Mouse (Mus musculus): ENCODE measurements at regions not wholly inside any gene's neighbourhood (a gene's known extent, or its start where the extent isn't known, plus 50 kb on each side); places are given as distances from the start of the nearest gene placed in this dataset.

- no peak for DNase-seq
Measured at GRCm38 (mm10) chr8:8562268-8562667, 98.8 kb downstream of the Efnb2 start.

DNA sequence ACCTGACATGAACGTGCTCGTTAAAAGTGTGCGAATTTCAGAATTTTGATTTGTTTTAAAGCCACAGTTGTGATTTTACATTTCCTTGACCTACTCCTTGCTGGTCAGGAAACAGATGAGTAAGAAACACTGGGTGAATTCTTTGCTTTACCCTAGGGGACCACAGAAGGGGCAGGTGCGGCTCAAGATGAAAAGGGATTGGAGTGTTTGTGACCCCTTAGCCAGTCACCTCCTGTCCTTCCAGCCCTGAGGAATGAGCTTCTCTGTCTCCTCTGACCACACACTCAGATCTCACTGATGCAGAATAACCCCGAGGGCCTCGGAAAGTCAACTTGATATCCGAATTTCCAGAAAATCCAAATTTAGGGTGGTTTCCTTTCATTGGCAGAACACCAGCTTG, 103.0 kb downstream of the Efnb2 start:
- DNase-seq: no peak

DNA sequence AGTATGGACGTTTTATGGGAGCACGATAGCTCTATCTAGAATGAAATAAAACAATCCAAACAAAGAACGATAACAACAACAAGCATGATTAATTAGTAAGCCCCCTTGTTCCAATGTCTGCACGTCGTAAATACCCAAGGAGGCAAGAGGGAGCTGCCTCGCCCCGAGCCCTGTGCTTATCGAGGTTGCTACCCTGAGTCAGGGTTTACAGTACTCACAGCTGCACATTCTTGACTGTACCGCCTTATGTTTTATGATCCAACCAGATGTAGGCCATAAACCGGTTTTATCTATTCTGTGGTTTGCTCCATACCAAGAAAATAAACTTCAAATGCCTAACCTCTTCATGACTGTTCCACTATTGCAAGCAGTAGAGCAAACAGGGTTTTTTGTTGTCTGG, 104.9 kb downstream of the Efnb2 start:
- no peak for DNase-seq

DNA sequence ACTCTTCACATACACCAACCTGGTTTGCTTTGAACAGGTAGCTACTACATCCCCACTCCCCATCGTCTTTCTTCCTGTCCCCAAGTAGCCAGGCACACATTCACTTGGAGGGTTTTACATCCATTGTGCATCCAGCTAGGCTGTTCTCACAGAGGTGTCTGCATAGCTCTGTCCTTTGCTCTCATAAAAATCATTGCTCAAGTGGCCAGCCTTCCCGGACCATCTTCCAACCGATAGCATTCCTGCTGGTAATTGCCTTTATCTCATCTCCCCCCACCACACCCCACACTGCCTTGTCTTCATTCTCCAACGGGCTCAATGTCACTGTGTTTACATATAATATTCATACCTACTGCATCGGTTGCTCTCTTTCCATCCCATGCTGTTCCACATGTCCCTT, 106.4 kb downstream of the Efnb2 start:
- DNase-seq: no peak

DNA sequence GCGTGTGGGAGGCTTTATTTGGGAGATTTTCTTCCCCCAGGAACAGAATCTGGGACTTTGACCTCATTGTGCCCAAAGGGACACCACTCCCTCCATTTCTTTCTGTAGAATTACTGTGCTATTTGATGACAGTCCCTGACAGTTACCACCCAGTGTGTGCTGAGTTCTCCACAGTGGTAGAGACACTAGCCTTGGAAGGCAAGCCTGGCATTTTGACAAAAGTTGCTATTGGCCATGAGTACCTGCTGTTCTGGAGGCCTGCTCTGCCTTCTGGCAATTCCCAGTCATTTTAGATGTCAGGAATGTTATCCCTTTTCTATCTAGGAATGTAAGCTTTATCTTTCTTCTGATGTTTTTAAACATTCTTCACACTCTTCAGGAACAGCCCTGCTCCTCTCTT, 108.3 kb downstream of the Efnb2 start:
- DNase-seq: no peak

GRCm38 (mm10) chr8:8536626-8537025, 124.4 kb downstream of the Efnb2 start:
- no peak for DNase-seq

- no peak for DNase-seq
Measured at GRCm38 (mm10) chr8:8534787-8535186, 126.3 kb downstream of the Efnb2 start.

- peak; percentile 53 for DNase-seq
Measured at GRCm38 (mm10) chr8:8532907-8533306, 128.1 kb downstream of the Efnb2 start.

GRCm38 (mm10) chr8:8530540-8530939, 130.5 kb downstream of the Efnb2 start:
- DNase-seq: no peak

DNA sequence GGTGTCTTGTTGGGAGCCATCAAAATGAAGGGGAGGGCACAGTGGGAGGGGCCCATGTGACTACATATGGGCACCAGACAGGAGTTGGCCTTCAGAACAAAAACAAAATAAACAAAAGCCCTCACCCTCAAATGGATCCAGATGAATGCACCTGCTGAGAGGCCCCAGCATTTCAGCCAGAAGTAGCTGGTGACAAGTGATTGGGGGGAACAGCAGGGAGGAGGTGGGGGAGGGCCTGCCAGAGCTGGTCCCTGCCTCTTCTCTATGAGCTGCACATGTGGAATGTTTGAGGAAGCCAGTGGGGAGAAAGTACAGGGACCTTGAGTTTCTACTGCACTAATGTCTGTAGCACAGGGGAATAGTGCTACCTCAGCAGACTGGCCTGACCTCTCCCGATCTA, 139.5 kb downstream of the Efnb2 start:
- DNase-seq: peak; percentile 7

GRCm38 (mm10) chr8:8519772-8520191, 141.3 kb downstream of the Efnb2 start:
- DNase-seq: no peak

DNA sequence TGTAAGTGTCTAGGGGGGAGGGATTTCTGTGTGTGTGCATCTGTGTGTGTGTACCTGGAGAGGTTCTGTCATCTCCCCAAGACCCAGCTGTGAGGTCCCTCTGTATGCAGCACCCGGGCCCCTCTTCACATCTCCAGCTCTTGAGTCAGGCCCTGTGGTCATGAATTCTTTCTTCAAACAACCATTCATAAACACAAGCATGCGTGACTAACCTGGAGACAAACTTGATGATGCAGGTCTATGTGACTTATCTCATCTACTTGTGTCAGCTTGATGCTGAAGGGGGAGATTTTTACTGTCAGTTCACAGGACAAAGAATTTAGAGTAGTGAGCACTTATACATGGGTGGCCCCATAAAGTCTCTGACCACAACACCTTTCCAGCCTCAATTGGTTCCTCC, 143.4 kb downstream of the Efnb2 start:
- no peak for DNase-seq

DNA sequence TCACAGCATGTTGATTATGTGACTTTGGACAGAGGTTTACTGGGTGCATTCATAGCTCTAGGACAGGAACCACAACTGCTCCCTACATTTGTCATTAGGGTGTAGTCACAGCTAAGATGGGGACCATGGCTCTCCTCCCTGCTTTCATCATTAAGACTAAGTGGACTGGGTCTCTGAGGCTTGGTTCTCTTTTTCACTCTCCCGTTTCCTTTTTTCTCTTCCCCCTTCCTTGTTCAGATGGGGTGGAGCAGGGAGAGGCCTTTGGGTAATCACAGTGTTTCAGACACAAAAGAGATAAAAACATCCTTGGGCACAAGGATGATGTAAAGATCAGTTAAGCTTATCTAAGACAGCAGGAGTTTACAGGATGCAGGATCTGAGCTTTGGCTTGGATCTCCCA, 144.8 kb downstream of the Efnb2 start:
- DNase-seq: no peak

GRCm38 (mm10) chr8:8499921-8500320, 161.1 kb downstream of the Efnb2 start:
- no peak for DNase-seq

DNA sequence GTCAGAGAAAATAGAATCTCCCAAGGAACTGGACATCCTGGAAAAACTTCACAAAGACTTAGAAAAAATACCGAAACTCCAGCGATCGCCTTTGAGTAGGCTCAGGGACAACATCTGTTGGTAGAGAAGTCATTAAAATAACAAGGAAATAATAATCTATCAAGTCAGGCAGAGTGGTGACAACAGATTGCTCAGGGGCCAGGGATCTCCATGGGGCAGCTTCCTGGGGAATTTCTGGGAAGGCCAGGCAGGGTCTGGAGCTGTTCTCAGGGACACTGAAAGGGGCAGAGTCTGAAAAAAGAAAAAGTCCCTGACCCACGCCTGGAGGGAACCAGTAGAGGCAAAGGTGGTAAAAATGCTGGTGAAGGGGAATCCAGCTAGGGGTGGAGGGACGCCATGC, 162.3 kb downstream of the Efnb2 start:
- DNase-seq: no peak

- no peak for DNase-seq
Measured at GRCm38 (mm10) chr8:8495472-8495871, 165.6 kb downstream of the Efnb2 start.

GRCm38 (mm10) chr8:8494281-8494680, 166.8 kb downstream of the Efnb2 start:
- DNase-seq: no peak

DNA sequence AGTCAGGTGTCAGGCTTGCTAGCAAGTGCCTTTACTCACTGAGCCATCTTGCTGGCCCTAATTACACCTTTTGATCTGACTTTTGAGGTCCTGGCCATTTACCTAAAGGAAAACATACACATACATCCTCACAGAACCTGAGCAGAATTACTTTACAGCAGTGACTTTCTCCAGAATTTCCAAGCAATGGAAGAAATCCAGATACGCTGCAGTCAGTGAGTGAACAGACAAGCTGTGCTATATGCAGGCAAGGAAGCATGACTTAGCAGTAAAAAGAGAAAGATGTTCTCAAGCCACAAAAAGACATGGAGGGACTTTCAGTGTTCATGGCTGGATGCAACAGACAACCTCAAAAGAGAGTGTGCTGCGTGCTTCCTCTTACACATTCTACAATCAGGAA, 169.1 kb downstream of the Efnb2 start:
- no peak for DNase-seq

DNA sequence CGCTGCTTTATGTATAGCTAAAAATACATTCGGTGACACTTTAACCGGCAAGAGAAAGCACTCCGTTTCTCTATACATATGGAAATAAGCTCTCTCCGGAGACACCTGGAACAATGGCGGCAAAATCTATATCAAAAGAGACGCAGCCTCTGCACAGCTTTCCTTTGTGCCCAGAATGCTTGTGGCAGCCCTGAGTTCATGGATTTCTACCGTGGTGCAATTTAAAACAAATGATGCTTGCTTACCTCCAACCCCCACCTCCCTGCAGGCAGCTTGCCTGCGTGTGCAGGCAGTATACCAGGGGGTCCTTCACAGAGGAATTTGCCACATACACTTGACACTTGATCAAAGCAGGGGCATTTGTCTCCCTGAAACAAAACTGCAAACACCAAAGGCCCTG, 171.3 kb downstream of the Efnb2 start:
- DNase-seq: no peak

- DNase-seq: peak; percentile 62
Measured at GRCm38 (mm10) chr8:8488695-8489571, 172.1 kb downstream of the Efnb2 start.

GRCm38 (mm10) chr8:8488191-8488694, 172.8 kb downstream of the Efnb2 start:
- no peak for DNase-seq

GRCm38 (mm10) chr8:8487706-8488105, 173.3 kb downstream of the Efnb2 start:
- DNase-seq: peak; percentile 37

- no peak for DNase-seq
Measured at GRCm38 (mm10) chr8:8486866-8487265, 174.2 kb downstream of the Efnb2 start.

- peak; percentile 29 for DNase-seq
Measured at GRCm38 (mm10) chr8:8485252-8485651, 175.8 kb downstream of the Efnb2 start.

DNA sequence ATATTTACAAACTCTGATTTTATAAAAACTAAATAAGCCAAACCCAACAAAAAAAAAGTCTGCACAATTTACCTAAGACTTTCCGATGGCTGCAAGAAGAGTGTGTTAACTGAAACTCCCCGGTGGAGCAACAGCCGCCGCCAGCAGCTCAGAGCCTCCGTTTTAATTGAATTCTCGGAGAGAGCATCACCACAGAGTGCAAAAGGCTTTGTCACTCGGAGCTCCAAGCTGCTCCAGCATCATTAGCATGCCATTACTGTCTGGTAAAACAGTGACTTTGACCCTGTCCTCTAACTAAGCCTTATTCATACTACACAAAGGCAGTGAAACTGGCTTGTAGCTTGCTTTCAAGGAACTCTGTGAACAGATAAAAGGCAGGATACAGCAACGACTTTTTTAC, 176.5 kb downstream of the Efnb2 start:
- peak; percentile 45 for DNase-seq
